Mouse (Mus musculus): Measurements from ENCODE around the gene Tmem199. TPM values are rescaled to one million over a fixed set of nuclear protein-coding genes. Genes with fewer than 3 reads are reported as not detected.

The Tmem199 gene
- total RNA-seq (2023) = 1 to 10 TPM; 8.0 to 9.7 TPM

DNA sequence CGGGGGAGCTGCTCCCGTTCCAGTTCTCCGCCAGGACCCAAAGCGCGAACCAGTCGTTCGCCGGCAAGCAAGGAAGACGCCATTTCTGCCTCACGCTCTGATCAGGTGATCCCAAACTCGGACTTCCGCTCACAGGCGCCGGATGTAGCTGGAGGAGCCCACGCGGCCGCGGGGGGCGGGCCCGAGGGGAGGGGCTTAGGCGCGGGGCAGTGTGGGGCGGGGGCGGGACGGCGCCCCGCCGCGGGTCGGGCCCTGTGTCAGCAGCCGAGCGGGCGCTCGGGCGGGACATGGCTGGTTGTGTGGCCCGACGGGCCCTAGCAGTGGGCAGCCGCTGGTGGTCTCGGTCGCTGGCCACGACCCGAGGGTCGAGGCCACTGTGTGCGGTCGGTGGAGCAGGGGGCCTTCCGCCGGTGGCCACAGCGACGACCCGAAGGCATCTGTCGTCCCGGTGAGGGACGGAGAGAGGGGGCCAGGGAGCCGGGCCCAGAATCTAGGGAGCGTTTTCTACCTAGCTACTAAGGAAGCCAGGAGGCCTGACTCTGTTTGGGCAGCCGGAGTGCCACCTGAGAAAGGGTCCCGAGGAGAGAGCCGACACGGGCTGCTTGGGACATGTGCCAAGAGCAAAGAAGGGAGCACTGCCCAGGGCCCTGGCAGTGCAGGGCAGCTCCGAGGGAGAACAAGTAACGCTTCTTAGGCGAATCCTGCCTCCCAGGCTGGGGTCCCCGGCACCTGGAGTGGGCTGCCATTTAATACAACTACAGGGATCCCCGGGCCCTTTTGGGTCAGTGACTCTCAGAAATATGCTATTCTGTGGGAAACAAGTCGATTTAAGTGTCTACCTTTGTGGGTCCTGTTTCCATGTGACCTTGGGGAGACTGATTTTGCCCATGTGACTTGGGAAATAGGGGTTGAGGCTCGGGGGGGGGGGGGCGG is at the start of gene Tmem199, which contains the start of gene Poldip2:
Gene Tmem199 (minus strand): TSS at position 148 of the 933 bp plus-strand sequence.
Gene Poldip2 (plus strand): TSS at position 169 of the 933 bp plus-strand sequence.

GRCm38 (mm10) chr11:78550168-78551058 is 38.4 kb upstream of the Tmem199 start, which contains the start of gene Tmem97:
Gene Tmem97, minus strand, starts transcription at chr11:78550777.

GRCm38 (mm10) chr11:78536080-78536689 is 24.2 kb upstream of the Tmem199 start, which contains the start of the genes Tnfaip1 and Ift20:
Gene Tnfaip1, minus strand, starts transcription at chr11:78536332.
Gene Ift20, plus strand, starts transcription at chr11:78536361.

GRCm38 (mm10) chr11:78502909-78503650 is 8.9 kb downstream of the Tmem199 start, which contains the start of gene Sebox:
Gene Sebox, plus strand, starts transcription at chr11:78503447.

GRCm38 (mm10) chr11:78499004-78499403 is 13.0 kb downstream of the Tmem199 start, which contains the start of gene Vtn:
Gene Vtn, plus strand, starts transcription at chr11:78499091.

GRCm38 (mm10) chr11:78497544-78498522 is 14.1 kb downstream of the Tmem199 start, which contains the start of gene Sarm1:
Gene Sarm1, minus strand, starts transcription at chr11:78497754.

DNA sequence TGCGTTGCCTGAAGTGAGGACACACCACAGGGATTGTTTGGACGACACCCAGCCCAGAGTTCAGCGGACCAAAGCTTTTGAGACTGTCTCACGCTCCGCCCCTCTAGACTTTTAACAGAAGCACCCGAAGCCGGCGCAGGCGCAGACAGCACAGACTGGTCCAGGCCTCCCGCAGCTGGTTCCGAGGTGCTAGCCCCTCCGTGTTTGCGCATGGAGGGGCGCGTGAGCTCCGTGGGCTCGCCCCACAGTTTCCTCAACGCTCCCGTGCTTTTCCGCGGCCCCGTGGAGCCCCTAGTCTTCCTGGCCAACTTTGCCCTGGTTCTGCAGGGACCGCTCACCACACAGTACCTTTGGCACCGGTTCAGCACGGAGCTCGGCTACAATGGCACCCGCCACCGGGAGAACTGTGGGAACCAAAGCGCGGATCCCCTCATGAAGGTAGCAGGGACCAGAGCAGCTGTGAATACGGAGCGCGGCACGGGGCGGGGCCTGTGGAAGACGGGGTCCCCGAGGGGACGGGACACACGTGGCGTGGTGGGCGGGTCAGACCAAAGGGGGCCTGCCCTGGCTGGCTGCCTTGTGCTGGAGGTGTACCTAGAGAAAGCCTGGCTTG is 46.3 kb downstream of the Tmem199 start, which contains the start of gene Slc46a1:
Gene Slc46a1 (plus strand): TSS at position 130 of the 613 bp plus-strand sequence.

Other genes starting within 250 kb of the Tmem199 start
- under 1 TPM; 0.26 to 0.68 TPM for gene BC030499, start 221.3 kb downstream of the Tmem199 start, total RNA-seq (2023)
- 10 to 100 TPM; 61.7 to 63.1 TPM for gene Spag5, start 210.6 kb downstream of the Tmem199 start, total RNA-seq (2023)
- 1 to 10 TPM; 2.6 to 3.6 TPM for gene Aldoc, start 189.2 kb downstream of the Tmem199 start, total RNA-seq (2023)
- 10 to 100 TPM; 37.7 to 40.2 TPM for gene Pigs, start 183.8 kb downstream of the Tmem199 start, total RNA-seq (2023)
- gene Unc119, start 168.7 kb downstream of the Tmem199 start, total RNA-seq (2023) = 100 to 1,000 TPM; 106 to 112 TPM
- under 1 TPM in 1 of 2 experiments, not detected in 1; 0.15 TPM for gene Foxn1, start 125.6 kb downstream of the Tmem199 start, total RNA-seq (2023)
- gene Slc13a2, start 90.0 kb downstream of the Tmem199 start, total RNA-seq (2023) = under 1 TPM in 1 of 2 experiments, not detected in 1; 0.22 TPM
- gene Slc46a1, start 46.5 kb downstream of the Tmem199 start, total RNA-seq (2023) = 1 to 10 TPM in 1 of 2 experiments, under 1 TPM in 1; 0.79 to 2.1 TPM
- gene Sarm1, start 14.4 kb downstream of the Tmem199 start, total RNA-seq (2023) = under 1 TPM; 0.29 to 0.35 TPM
- not detected for gene Vtn, start 13.1 kb downstream of the Tmem199 start, total RNA-seq (2023)
- not detected for gene Sebox, start 8.7 kb downstream of the Tmem199 start, total RNA-seq (2023)
- gene Poldip2, start within 50 bp of the Tmem199 start, total RNA-seq (2023) = 10 to 100 TPM; 20.7 to 23.2 TPM
- gene Tnfaip1, start 24.2 kb upstream of the Tmem199 start, total RNA-seq (2023) = 1 to 10 TPM; 5.8 to 7.1 TPM
- gene Ift20, start 24.2 kb upstream of the Tmem199 start, total RNA-seq (2023) = 10 to 100 TPM; 30.1 to 31.4 TPM
- gene Tmem97, start 38.6 kb upstream of the Tmem199 start, total RNA-seq (2023) = 10 to 100 TPM; 11.5 to 11.6 TPM
- 10 to 100 TPM; 12.9 to 15.8 TPM for gene Nlk, start 185.2 kb upstream of the Tmem199 start, total RNA-seq (2023)
- 1 to 10 TPM; 5.6 to 9.8 TPM for gene Ccnq, start 239.6 kb upstream of the Tmem199 start, total RNA-seq (2023)